Mouse (Mus musculus): Measurements from ENCODE around the gene Net1. TPM values are rescaled to one million over a fixed set of nuclear protein-coding genes. Genes with fewer than 3 reads are reported as not detected.
"Not testable (repeated sequence)": the region's sequence is repeated elsewhere in the genome, so short reads cannot be mapped to it uniquely, and the experiment has no call there.

Net1 gene
- polyA plus RNA-seq, 1 experiment from 2014 or later = 70.9 TPM

GRCm38 (mm10) chr13:3862922-3863580, 55.0 kb downstream of the Net1 start:
- no peak overlapping the region for H3K27ac ChIP-seq (ENCODE audit: low read length)
- H3K27me3 ChIP-seq (ENCODE audit: control insufficient read depth, insufficient read depth, low read length) = no peaks in the 10 kb centered on the region
- H3K36me3 ChIP-seq (ENCODE audit: control insufficient read depth, insufficient read depth, low read length) = no peaks in the 10 kb centered on the region
- H3K4me1 ChIP-seq (ENCODE audit: control insufficient read depth, insufficient read depth, low read length) = no peaks in the 10 kb centered on the region
- no peak overlapping the region for H3K4me2 ChIP-seq (replicated peaks; ENCODE audit: low read depth, low read length)
- WGBS = 86% methylated on average over 10 of the region's 10 CpGs
- no peak overlapping the region for H3K4me3 ChIP-seq (ENCODE audit: low read depth, low read length)
- no peak overlapping the region for H3K9ac ChIP-seq (replicated peaks; ENCODE audit: low read depth, low read length)
- ATAC-seq (ENCODE audit: insufficient number of reproducible peaks, insufficient read depth, low FRiP score, low read depth) = no peak; the same call in 1 of the 2 replicates
- peaks cover 3% of the 10 kb centered on the region; the same call in 1 of the 2 replicates for H3K9me3 ChIP-seq (ENCODE audit: control insufficient read depth, low read depth, low read length)

- Histone ChIP-seq H3K4me3 (ENCODE audit: low read depth, low read length) (no peak overlapping the region), H3K27me3 (ENCODE audit: control insufficient read depth, insufficient read depth, low read length) (no peaks in the 10 kb centered on the region), H3K36me3 (ENCODE audit: control insufficient read depth, insufficient read depth, low read length) (no peaks in the 10 kb centered on the region), H3K9me3 (ENCODE audit: control insufficient read depth, low read depth, low read length) (peaks cover 3% of the 10 kb centered on the region; the same call in 1 of the 2 replicates), H3K4me2 (replicated peaks; ENCODE audit: low read depth, low read length) (no peak overlapping the region), H3K27ac (ENCODE audit: low read length) (no peak overlapping the region), H3K9ac (replicated peaks; ENCODE audit: low read depth, low read length) (no peak overlapping the region), H3K4me1 (ENCODE audit: control insufficient read depth, insufficient read depth, low read length) (no peaks in the 10 kb centered on the region)
- no peak for ATAC-seq (ENCODE audit: insufficient number of reproducible peaks, insufficient read depth, low FRiP score, low read depth)
- 80% methylated on average over 3 of the region's 3 CpGs for WGBS
Observed at GRCm38 (mm10) chr13:3862325-3862724, 55.7 kb downstream of the Net1 start.

GRCm38 (mm10) chr13:3861251-3861650, 56.8 kb downstream of the Net1 start:
- no peaks in the 10 kb centered on the region for H3K4me1 ChIP-seq (ENCODE audit: control insufficient read depth, insufficient read depth, low read length)
- H3K4me3 ChIP-seq (ENCODE audit: low read depth, low read length) = no peak overlapping the region
- no peaks in the 10 kb centered on the region for H3K36me3 ChIP-seq (ENCODE audit: control insufficient read depth, insufficient read depth, low read length)
- H3K27ac ChIP-seq (ENCODE audit: low read length) = no peak overlapping the region
- peaks cover 3% of the 10 kb centered on the region; the same call in 1 of the 2 replicates for H3K9me3 ChIP-seq (ENCODE audit: control insufficient read depth, low read depth, low read length)
- no peak overlapping the region for H3K9ac ChIP-seq (replicated peaks; ENCODE audit: low read depth, low read length)
- ATAC-seq (ENCODE audit: insufficient number of reproducible peaks, insufficient read depth, low FRiP score, low read depth) = no peak
- H3K4me2 ChIP-seq (replicated peaks; ENCODE audit: low read depth, low read length) = no peak overlapping the region
- WGBS = 86% methylated on average over 8 of the region's 8 CpGs
- H3K27me3 ChIP-seq (ENCODE audit: control insufficient read depth, insufficient read depth, low read length) = no peaks in the 10 kb centered on the region

- Histone ChIP-seq H3K27ac (ENCODE audit: low read length) (no peak overlapping the region), H3K4me1 (ENCODE audit: control insufficient read depth, insufficient read depth, low read length) (no peaks in the 10 kb centered on the region), H3K36me3 (ENCODE audit: control insufficient read depth, insufficient read depth, low read length) (no peaks in the 10 kb centered on the region), H3K9me3 (ENCODE audit: control insufficient read depth, low read depth, low read length) (peaks cover 3% of the 10 kb centered on the region; the same call in 1 of the 2 replicates), H3K4me2 (replicated peaks; ENCODE audit: low read depth, low read length) (no peak overlapping the region), H3K27me3 (ENCODE audit: control insufficient read depth, insufficient read depth, low read length) (no peaks in the 10 kb centered on the region), H3K9ac (replicated peaks; ENCODE audit: low read depth, low read length) (no peak overlapping the region), H3K4me3 (ENCODE audit: low read depth, low read length) (no peak overlapping the region)
- 75% methylated on average over 1 of the region's 1 CpGs for WGBS
- no peak for ATAC-seq (ENCODE audit: insufficient number of reproducible peaks, insufficient read depth, low FRiP score, low read depth)
Observed at GRCm38 (mm10) chr13:3856252-3856651, 61.8 kb downstream of the Net1 start.

- Histone ChIP-seq H3K4me3 (ENCODE audit: low read depth, low read length) (no peak overlapping the region), H3K9me3 (ENCODE audit: control insufficient read depth, low read depth, low read length) (peaks cover 3% of the 10 kb centered on the region; the same call in 1 of the 2 replicates), H3K36me3 (ENCODE audit: control insufficient read depth, insufficient read depth, low read length) (no peaks in the 10 kb centered on the region), H3K27ac (ENCODE audit: low read length) (no peak overlapping the region), H3K9ac (replicated peaks; ENCODE audit: low read depth, low read length) (no peak overlapping the region), H3K4me1 (ENCODE audit: control insufficient read depth, insufficient read depth, low read length) (no peaks in the 10 kb centered on the region), H3K27me3 (ENCODE audit: control insufficient read depth, insufficient read depth, low read length) (no peaks in the 10 kb centered on the region), H3K4me2 (replicated peaks; ENCODE audit: low read depth, low read length) (no peak overlapping the region)
- ATAC-seq (ENCODE audit: insufficient number of reproducible peaks, insufficient read depth, low FRiP score, low read depth) = no peak
- WGBS = 76% methylated on average over 2 of the region's 2 CpGs
Observed at GRCm38 (mm10) chr13:3854856-3855255, 63.2 kb downstream of the Net1 start.

- not testable (repeated sequence) for H3K27ac ChIP-seq (ENCODE audit: low read length); H3K4me2 ChIP-seq (replicated peaks; ENCODE audit: low read depth, low read length); H3K9ac ChIP-seq (replicated peaks; ENCODE audit: low read depth, low read length); H3K4me3 ChIP-seq (ENCODE audit: low read depth, low read length); ATAC-seq (ENCODE audit: insufficient number of reproducible peaks, insufficient read depth, low FRiP score, low read depth); H3K36me3 ChIP-seq (ENCODE audit: control insufficient read depth, insufficient read depth, low read length); H3K9me3 ChIP-seq (ENCODE audit: control insufficient read depth, low read depth, low read length); H3K27me3 ChIP-seq (ENCODE audit: control insufficient read depth, insufficient read depth, low read length); H3K4me1 ChIP-seq (ENCODE audit: control insufficient read depth, insufficient read depth, low read length)
- WGBS = 78% methylated on average over 3 of the region's 3 CpGs
Observed at GRCm38 (mm10) chr13:3853648-3854333, 64.2 kb downstream of the Net1 start, which contains the start of gene Calm5. Gene Calm5, plus strand, starts transcription at chr13:3854173.

- no peak overlapping the region for H3K4me3 ChIP-seq (ENCODE audit: low read depth, low read length)
- no peak for ATAC-seq (ENCODE audit: insufficient number of reproducible peaks, insufficient read depth, low FRiP score, low read depth)
- no peak overlapping the region for H3K9ac ChIP-seq (replicated peaks; ENCODE audit: low read depth, low read length)
- no peaks in the 10 kb centered on the region for H3K9me3 ChIP-seq (ENCODE audit: control insufficient read depth, low read depth, low read length)
- no peaks in the 10 kb centered on the region for H3K4me1 ChIP-seq (ENCODE audit: control insufficient read depth, insufficient read depth, low read length)
- 90% methylated on average over 1 of the region's 1 CpGs for WGBS
- H3K4me2 ChIP-seq (replicated peaks; ENCODE audit: low read depth, low read length) = no peak overlapping the region
- H3K27me3 ChIP-seq (ENCODE audit: control insufficient read depth, insufficient read depth, low read length) = no peaks in the 10 kb centered on the region
- H3K27ac ChIP-seq (ENCODE audit: low read length) = no peak overlapping the region
- H3K36me3 ChIP-seq (ENCODE audit: control insufficient read depth, insufficient read depth, low read length) = no peaks in the 10 kb centered on the region
Observed at GRCm38 (mm10) chr13:3850330-3850729, 67.7 kb downstream of the Net1 start.

GRCm38 (mm10) chr13:3840662-3841061, 77.4 kb downstream of the Net1 start:
- not testable (repeated sequence) for H3K9me3 ChIP-seq (ENCODE audit: control insufficient read depth, low read depth, low read length); ATAC-seq (ENCODE audit: insufficient number of reproducible peaks, insufficient read depth, low FRiP score, low read depth); H3K4me1 ChIP-seq (ENCODE audit: control insufficient read depth, insufficient read depth, low read length); H3K4me3 ChIP-seq (ENCODE audit: low read depth, low read length); H3K36me3 ChIP-seq (ENCODE audit: control insufficient read depth, insufficient read depth, low read length); H3K27me3 ChIP-seq (ENCODE audit: control insufficient read depth, insufficient read depth, low read length); H3K4me2 ChIP-seq (replicated peaks; ENCODE audit: low read depth, low read length); H3K9ac ChIP-seq (replicated peaks; ENCODE audit: low read depth, low read length); H3K27ac ChIP-seq (ENCODE audit: low read length)

Measured in stomach, embryonic 14.5 days (tissue).